Mouse (Mus musculus): ENCODE results near the gene Anxa2. TPM values are rescaled to one million over a fixed set of nuclear protein-coding genes. Genes with fewer than 3 reads are reported as not detected.

The Anxa2 gene
- polyA plus RNA-seq, 1 experiment: 511 TPM

DNA sequence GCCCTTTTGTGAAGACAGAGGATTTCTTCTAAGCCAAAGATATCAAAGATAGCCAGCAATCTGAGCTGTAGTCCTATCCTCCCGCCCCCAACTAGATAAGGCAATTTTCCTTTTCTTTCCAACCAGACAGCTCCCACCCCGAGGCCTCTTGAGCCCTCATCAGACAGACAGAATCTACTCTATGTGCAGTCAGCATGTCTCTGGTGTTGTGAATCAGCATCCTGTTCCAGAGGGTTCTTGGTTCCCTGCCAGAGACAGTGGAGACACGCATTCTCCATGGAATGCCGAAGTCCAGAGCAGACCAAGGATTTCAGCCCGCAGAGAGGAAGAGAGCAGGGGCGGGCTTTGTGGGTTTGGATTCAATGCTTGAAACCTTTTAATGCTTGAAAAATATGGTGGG is 19.3 kb downstream of the Anxa2 start:
- H3K4me3 ChIP-seq (ENCODE audit: insufficient read depth, low read length): no peak overlapping the region
- H3K27ac ChIP-seq (ENCODE audit: insufficient read depth, low read depth, low read length): no peak overlapping the region
- TF ChIP-seq CTCF (IDR thresholded peaks at IDR 0.05; ENCODE audit: low read depth, low read length): no peak
- TF ChIP-seq POLR2A (IDR thresholded peaks at IDR 0.05; ENCODE audit: borderline replicate concordance, low read depth, low read length): no peak
- peaks cover 4% of the 10 kb centered on the region for H3K4me1 ChIP-seq (ENCODE audit: control insufficient read depth, insufficient read depth, low read length)

DNA sequence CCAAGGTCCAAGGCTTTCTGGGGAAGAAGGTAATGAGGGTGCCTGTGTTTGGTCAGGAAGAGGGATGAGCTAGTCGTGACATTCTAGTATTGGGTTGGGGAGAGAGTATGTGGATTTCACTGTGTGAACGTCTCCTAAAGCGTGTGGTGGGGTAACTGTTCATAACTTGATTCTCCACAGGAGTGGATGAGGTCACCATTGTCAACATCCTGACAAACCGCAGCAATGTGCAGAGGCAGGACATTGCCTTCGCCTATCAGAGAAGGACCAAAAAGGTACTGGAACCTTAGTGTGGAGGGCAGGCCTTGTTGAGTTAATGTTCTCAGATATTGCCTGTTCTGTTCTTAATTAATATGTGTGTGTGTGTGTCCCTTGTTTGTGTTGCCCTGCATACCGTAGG is 22.5 kb downstream of the Anxa2 start:
- Histone ChIP-seq H3K4me1 (ENCODE audit: control insufficient read depth, insufficient read depth, low read length) (no peaks in the 10 kb centered on the region), H3K27ac (ENCODE audit: insufficient read depth, low read depth, low read length) (no peak overlapping the region), H3K4me3 (ENCODE audit: insufficient read depth, low read length) (no peak overlapping the region)
- TF ChIP-seq CTCF (IDR thresholded peaks at IDR 0.05; ENCODE audit: low read depth, low read length): no peak
- TF ChIP-seq POLR2A (IDR thresholded peaks at IDR 0.05; ENCODE audit: borderline replicate concordance, low read depth, low read length): no peak

DNA sequence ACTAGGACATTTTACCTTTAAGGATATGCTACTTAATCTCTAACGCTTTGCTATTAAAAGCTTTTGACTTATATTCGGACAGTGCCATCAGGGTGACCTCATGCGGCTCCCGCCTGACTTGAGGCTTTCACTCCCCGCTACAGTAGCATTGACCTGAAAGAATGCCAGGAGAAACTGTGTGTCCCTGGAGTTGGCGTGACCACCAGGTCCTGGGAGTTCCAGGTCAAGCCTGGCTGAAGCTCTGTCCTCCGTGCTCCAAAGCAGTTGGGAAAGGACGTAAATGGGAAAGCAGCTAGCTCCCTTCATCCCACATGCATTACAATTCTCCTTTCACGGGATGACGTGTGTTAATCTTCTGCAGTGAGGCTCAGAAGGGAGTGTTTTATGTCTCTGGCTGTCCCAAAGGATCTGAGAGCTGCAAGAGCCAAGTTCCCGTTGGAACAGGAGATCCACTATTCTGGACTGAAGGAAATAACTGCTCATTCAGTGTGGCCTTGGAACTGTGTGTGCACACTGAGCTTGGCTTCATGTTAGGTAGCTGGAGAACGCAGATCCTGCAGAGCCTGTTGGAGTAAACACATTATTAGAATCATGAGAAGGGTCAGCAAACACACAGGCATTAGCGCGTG is 23.9 kb downstream of the Anxa2 start:
- H3K27ac ChIP-seq (ENCODE audit: insufficient read depth, low read depth, low read length): no peak overlapping the region

DNA sequence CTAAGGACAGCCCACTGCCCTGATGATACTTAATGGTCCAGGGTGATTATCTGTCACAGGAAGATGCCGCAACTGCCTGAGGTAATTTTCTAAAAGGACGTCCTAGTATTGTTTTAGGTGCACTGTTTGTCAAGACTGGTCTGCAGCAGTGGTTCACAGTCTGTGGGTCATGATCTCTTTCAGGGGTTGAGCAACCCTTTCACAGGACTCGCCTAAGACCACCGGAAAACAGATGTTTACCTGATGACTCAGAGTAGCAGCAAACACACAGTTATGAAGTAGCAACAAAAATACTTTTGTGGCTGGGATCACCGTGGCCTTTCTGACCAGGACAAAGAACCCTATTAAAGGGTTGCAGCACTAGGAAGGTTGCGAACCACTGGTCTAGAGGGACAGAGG is 24.4 kb downstream of the Anxa2 start:
- no peak for TF ChIP-seq CTCF (IDR thresholded peaks at IDR 0.05; ENCODE audit: low read depth, low read length)
- no peak for TF ChIP-seq POLR2A (IDR thresholded peaks at IDR 0.05; ENCODE audit: borderline replicate concordance, low read depth, low read length)
- H3K4me1 ChIP-seq (ENCODE audit: control insufficient read depth, insufficient read depth, low read length): no peaks in the 10 kb centered on the region
- no peak overlapping the region for H3K4me3 ChIP-seq (ENCODE audit: insufficient read depth, low read length)
- H3K27ac ChIP-seq (ENCODE audit: insufficient read depth, low read depth, low read length): no peak overlapping the region

More for the DNA sequence above, 23.9 kb downstream of the Anxa2 start:
- no peak overlapping the region for H3K4me3 ChIP-seq (ENCODE audit: insufficient read depth, low read length)
- TF ChIP-seq CTCF (IDR thresholded peaks at IDR 0.05; ENCODE audit: low read depth, low read length) (no peak), POLR2A (IDR thresholded peaks at IDR 0.05; ENCODE audit: borderline replicate concordance, low read depth, low read length) (no peak)
- H3K4me1 ChIP-seq (ENCODE audit: control insufficient read depth, insufficient read depth, low read length): no peaks in the 10 kb centered on the region

DNA sequence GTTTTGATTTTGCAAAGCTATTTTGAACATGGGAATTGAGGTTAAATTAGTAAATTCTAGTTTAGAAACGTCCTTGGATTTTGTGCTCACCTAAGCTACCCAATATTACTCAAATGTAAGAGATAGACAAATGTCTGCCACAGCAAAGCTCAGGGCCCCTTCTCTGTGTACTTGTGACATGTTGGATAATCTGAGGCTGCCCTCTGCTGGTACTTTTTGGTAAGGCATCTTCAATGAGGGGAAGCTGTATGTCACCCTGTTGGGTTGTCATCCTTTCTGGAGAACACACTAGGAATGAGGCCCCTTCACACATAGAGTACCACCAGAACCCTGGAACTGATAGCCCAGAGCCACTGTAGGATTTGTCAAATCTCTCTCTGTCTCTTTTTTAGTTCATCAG is 26.9 kb downstream of the Anxa2 start:
- no peaks in the 10 kb centered on the region for H3K4me1 ChIP-seq (ENCODE audit: control insufficient read depth, insufficient read depth, low read length)

DNA sequence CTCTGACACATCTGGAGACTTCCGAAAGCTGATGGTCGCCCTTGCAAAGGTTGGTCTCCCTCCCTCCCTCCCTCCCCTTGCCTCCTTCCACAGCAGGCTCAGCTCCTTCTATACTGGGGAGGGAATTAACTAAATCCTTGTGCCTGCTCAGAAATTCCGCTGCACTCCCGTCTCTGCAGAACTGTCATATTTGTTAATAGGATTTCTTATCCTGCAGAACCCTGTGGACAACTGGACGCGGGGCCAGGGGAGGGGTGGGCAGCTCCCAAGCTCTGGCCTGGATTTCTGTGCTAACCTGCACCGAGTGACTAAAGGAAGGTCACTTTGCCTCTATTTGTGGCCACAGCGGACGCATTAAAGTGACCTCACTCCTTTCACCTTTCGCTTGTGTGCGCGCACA is 30.4 kb downstream of the Anxa2 start:
- Histone ChIP-seq H3K4me3 (ENCODE audit: insufficient read depth, low read length) (no peak overlapping the region), H3K27ac (ENCODE audit: insufficient read depth, low read depth, low read length) (no peak overlapping the region), H3K4me1 (ENCODE audit: control insufficient read depth, insufficient read depth, low read length) (no peaks in the 10 kb centered on the region)
- TF ChIP-seq CTCF (IDR thresholded peaks at IDR 0.05; ENCODE audit: low read depth, low read length) (no peak), POLR2A (IDR thresholded peaks at IDR 0.05; ENCODE audit: borderline replicate concordance, low read depth, low read length) (no peak)

More for the DNA sequence above, 26.9 kb downstream of the Anxa2 start:
- Histone ChIP-seq H3K27ac (ENCODE audit: insufficient read depth, low read depth, low read length) (no peak overlapping the region), H3K4me3 (ENCODE audit: insufficient read depth, low read length) (no peak overlapping the region)
- TF ChIP-seq POLR2A (IDR thresholded peaks at IDR 0.05; ENCODE audit: borderline replicate concordance, low read depth, low read length) (no peak), CTCF (IDR thresholded peaks at IDR 0.05; ENCODE audit: low read depth, low read length) (no peak)

DNA sequence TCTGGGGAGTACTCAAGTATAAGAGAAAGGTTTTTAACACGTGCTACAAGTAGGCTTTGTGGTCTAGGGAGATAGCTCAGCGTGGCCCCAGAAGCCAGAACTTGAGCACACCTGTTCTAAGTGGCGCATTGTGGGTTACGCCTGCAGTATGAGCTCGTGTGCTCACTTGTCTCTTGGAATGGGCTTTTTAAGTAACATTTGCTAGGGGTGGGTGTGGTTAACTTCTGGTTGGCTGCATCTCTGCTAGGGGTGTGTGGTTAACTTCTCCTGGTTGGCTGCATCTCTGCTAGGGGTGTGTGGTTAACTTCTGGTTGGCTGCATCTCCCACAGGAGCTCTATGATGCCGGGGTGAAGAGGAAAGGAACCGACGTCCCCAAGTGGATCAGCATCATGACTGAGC is 32.7 kb downstream of the Anxa2 start:
- TF ChIP-seq CTCF (IDR thresholded peaks at IDR 0.05; ENCODE audit: low read depth, low read length) (no peak), POLR2A (IDR thresholded peaks at IDR 0.05; ENCODE audit: borderline replicate concordance, low read depth, low read length) (no peak)
- no peak overlapping the region for H3K4me3 ChIP-seq (ENCODE audit: insufficient read depth, low read length)

DNA sequence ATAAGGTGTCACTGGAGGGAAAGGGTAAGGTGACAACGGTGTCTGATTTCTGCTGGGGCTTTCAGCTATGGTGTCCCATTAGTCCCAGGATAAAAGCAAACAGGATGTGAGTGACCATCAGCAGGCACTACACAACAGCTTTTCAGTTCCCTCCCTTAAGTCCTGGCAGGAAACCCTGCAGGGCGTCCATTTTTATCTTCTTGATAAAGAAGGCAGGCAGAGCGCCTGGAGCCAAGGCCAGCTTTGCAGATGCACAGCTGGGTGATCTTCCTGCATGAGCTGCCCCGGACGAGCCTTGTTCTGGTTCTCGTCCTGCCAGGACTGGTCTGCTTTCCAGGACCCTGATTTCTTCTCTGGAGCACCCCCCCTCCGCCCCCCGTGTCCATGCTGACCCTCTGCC is 35.1 kb downstream of the Anxa2 start:
- no peak for TF ChIP-seq POLR2A (IDR thresholded peaks at IDR 0.05; ENCODE audit: borderline replicate concordance, low read depth, low read length)
- no peak for TF ChIP-seq CTCF (IDR thresholded peaks at IDR 0.05; ENCODE audit: low read depth, low read length)
- no peaks in the 10 kb centered on the region for H3K4me1 ChIP-seq (ENCODE audit: control insufficient read depth, insufficient read depth, low read length)
- no peak overlapping the region for H3K27ac ChIP-seq (ENCODE audit: insufficient read depth, low read depth, low read length)
- H3K4me3 ChIP-seq (ENCODE audit: insufficient read depth, low read length): no peak overlapping the region

More for the DNA sequence above, 32.7 kb downstream of the Anxa2 start:
- H3K27ac ChIP-seq (ENCODE audit: insufficient read depth, low read depth, low read length): no peak overlapping the region
- H3K4me1 ChIP-seq (ENCODE audit: control insufficient read depth, insufficient read depth, low read length): no peaks in the 10 kb centered on the region

DNA sequence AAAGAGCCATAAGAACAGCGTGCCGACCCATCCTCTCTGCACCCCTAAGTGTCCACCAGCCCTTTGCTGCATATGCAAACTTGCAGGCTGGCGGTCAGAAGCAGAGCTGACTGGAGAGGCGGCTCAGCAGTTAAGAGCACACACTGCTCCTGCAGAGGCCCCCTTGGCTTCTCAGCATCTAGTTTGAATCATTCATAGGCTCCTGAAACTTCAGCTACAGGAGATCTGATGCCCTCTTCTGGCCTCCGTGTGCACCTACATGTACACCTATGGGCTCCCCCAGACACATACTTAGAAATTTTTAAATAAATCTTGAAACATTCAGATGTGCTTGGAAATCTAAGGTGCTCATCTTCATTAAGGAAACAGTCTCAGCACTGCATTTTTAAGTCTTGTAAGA is 35.6 kb downstream of the Anxa2 start:
- TF ChIP-seq POLR2A (IDR thresholded peaks at IDR 0.05; ENCODE audit: borderline replicate concordance, low read depth, low read length): no peak
- TF ChIP-seq CTCF (IDR thresholded peaks at IDR 0.05; ENCODE audit: low read depth, low read length): no peak
- Histone ChIP-seq H3K27ac (ENCODE audit: insufficient read depth, low read depth, low read length) (no peak overlapping the region), H3K4me3 (ENCODE audit: insufficient read depth, low read length) (no peak overlapping the region), H3K4me1 (ENCODE audit: control insufficient read depth, insufficient read depth, low read length) (no peaks in the 10 kb centered on the region)

DNA sequence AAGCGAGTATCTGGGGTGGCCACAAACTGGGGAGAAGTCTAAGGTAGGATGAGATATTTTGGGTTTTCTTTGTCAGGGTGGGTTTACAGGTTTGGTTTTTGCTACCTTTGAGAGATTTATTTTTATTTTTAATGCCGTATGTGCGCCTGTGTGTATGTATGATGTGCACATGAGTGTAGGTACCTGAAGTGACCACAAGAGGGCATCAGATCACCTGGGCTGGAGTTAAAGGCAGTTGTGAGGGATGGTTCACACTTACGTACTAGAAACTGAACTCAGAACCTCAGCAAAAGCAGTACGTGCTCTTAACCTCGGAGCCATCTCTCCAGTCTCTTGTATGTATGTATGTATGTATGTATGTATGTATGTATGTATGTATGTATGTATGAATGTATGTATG is 39.4 kb downstream of the Anxa2 start:
- H3K4me1 ChIP-seq (ENCODE audit: control insufficient read depth, insufficient read depth, low read length): peaks cover 5% of the 10 kb centered on the region
- TF ChIP-seq POLR2A (IDR thresholded peaks at IDR 0.05; ENCODE audit: borderline replicate concordance, low read depth, low read length): no peak
- TF ChIP-seq CTCF (IDR thresholded peaks at IDR 0.05; ENCODE audit: low read depth, low read length): no peak
- H3K4me3 ChIP-seq (ENCODE audit: insufficient read depth, low read length): no peak overlapping the region
- H3K27ac ChIP-seq (ENCODE audit: insufficient read depth, low read depth, low read length): no peak overlapping the region

Measured in bone marrow macrophage, adult 2 months (primary cell).